Mouse (Mus musculus) splenic B cell, adult 2 months (primary cell): ENCODE results near the gene Phf21b.
"Not testable (repeated sequence)": the region's sequence is repeated elsewhere in the genome, so short reads cannot be mapped to it uniquely, and the experiment has no call there.

Source experiments
- DNase-seq: peaks from one replicate; pipeline ENCODE4 v3.0.0-alpha.2; 2011; ENCODE audit warnings: low read depth, low spot score
- H3K27me3 ChIP-seq: 2 replicates; pipeline ENCODE4 v1.6.1; 2012; ENCODE audit warnings: mild to moderate bottlenecking, low read length, moderate library complexity, mixed read lengths; ENCODE audit not compliant: control insufficient read depth, poor library complexity, insufficient read depth, severe bottlenecking
- H3K36me3 ChIP-seq: 2 replicates; pipeline ENCODE4 v1.6.1; 2012; ENCODE audit warnings: mild to moderate bottlenecking, low read length, moderate library complexity, mixed read lengths; ENCODE audit not compliant: control insufficient read depth, poor library complexity, insufficient read depth, severe bottlenecking

Phf21b gene

DNA sequence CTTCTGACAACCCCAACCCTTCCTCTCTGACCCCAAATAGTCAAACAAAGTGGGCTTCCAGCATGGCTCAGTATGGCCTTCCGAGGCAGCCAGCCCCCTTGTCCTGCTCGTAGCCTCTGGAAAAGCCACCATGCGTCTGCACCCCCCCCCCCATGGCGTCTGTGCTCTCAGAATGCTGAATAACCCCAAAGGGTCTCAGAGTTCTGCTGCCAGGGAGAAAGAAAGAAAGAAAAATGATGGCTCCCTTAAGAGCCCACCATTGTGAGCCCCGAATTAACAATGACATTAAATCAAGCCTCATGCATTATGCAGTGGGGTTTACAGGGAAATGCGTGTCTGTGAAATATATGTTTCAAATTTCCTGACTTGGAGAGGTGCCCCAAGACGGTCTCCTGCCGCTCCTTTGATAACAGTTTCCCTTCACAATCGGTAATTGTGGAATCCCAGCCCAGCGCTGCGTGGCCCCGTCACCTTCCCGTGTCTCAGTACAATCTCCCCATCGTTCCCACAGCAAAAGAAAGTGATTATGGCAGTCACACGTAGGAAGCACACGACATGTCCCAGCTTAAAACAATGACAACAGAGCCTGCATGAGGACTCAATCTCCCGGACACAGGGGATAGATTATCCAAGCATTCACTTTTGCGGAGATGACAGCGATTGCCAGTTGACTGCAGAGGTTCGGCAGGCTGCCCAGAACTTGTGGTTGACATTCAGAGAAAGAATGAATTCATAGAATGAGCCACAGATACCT lies 80.3 kb downstream of the Phf21b start:
- no peak for DNase-seq
- H3K36me3 ChIP-seq: no peaks in the 10 kb centered on the region
- H3K27me3 ChIP-seq: no peaks in the 10 kb centered on the region

GRCm38 (mm10) chr15:84772191-84773111 lies 83.4 kb downstream of the Phf21b start:
- peak; percentile 26 for DNase-seq
- no peaks in the 10 kb centered on the region for H3K27me3 ChIP-seq

GRCm38 (mm10) chr15:84769641-84770341 lies 86.1 kb downstream of the Phf21b start:
- H3K27me3 ChIP-seq: no peaks in the 10 kb centered on the region
- no peaks in the 10 kb centered on the region for H3K36me3 ChIP-seq
- no peak for DNase-seq

More at GRCm38 (mm10) chr15:84772191-84773111, 83.4 kb downstream of the Phf21b start:
- no peaks in the 10 kb centered on the region for H3K36me3 ChIP-seq

DNA sequence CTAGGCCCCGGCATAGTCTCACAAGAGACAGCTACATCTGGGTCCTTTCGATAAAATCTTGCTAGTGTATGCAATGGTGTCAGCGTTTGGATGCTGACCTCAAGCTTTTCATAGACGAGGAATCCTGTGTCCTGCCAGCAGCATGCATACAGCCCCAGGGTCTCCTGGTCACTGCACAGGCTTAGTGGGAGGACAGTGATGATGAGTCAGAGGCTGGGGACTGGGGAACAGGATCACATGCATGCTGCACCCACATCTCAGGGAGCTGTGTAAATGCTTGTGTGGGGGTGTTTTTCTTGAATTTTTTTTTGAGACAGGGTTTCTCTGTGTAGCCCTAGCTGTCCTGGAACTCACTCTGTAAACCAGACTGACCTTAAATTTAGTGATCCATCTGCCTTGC lies 87.3 kb downstream of the Phf21b start:
- H3K27me3 ChIP-seq, H3K36me3 ChIP-seq, DNase-seq: not testable (repeated sequence)

GRCm38 (mm10) chr15:84766621-84767020 lies 89.2 kb downstream of the Phf21b start:
- no peaks in the 10 kb centered on the region for H3K27me3 ChIP-seq
- DNase-seq: no peak
- H3K36me3 ChIP-seq: no peaks in the 10 kb centered on the region

DNA sequence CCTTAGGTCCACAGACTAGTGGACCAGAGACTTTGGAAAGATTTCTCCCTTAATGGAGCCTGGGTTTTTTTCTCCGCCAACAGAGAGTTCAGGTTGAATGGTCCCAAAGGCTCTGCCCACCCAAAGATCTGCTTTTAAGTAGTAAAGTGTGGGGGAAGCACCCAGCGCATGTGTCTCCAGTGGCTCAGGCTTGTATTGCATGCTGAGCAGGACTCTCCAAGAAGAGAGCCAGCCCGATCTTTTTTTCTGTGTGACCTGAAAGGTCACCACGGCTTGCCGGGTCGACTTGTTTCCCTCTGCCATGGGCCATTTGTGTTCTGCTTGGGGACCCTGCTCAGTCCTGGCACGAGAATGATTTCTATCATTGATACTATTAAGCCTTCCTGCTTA lies 92.4 kb downstream of the Phf21b start:
- no peaks in the 10 kb centered on the region for H3K27me3 ChIP-seq
- no peak for DNase-seq
- H3K36me3 ChIP-seq: no peaks in the 10 kb centered on the region

- no peak for DNase-seq
- Histone ChIP-seq H3K36me3 (no peaks in the 10 kb centered on the region), H3K27me3 (no peaks in the 10 kb centered on the region)
Observed at GRCm38 (mm10) chr15:84762712-84763422, 93.0 kb downstream of the Phf21b start.

DNA sequence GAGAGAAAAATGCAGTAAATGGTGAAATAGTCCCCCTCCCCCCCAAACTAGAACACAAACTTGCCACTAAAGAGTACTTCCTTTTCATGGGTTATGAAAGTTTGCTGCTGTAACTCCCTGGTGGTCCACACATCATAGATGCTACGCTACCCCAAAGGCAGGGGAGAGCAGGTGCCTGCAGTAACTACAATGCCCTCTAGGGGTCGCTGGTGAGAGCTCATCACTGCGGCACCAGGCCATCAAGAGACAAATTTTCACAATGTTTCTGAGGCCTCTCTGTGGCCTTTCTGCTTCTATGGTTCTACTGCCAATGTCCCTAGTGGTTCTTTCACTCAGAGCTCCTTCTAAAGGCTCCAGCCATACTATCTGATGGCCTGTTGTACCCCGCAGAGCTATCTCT lies 97.4 kb downstream of the Phf21b start:
- peak; percentile 69 for DNase-seq
- Histone ChIP-seq H3K27me3 (no peaks in the 10 kb centered on the region), H3K36me3 (no peaks in the 10 kb centered on the region)

GRCm38 (mm10) chr15:84756426-84756825 lies 99.4 kb downstream of the Phf21b start:
- DNase-seq: no peak
- H3K27me3 ChIP-seq: no peaks in the 10 kb centered on the region
- H3K36me3 ChIP-seq: no peaks in the 10 kb centered on the region

DNA sequence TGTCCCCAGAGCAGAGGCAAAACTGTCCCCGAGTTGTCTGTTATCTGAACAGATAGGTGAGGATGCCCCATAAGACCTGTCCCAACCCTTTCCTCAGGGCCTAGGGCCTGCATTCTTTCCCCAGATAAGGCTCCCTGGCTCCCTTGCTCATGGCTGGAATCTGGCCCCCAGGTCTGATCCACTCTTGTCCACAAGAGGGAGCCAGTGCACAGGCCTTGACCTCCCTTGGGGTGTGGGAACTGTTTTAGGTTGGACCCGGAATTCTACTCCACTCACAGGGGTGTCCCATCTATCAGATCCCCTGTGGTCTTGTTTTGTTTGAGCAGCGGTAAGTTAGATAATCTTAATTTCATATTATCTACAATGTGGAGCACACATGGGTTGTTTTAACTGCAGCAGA lies 100.9 kb downstream of the Phf21b start:
- peak; percentile 75 for DNase-seq
- Histone ChIP-seq H3K36me3 (no peaks in the 10 kb centered on the region), H3K27me3 (no peaks in the 10 kb centered on the region)

DNA sequence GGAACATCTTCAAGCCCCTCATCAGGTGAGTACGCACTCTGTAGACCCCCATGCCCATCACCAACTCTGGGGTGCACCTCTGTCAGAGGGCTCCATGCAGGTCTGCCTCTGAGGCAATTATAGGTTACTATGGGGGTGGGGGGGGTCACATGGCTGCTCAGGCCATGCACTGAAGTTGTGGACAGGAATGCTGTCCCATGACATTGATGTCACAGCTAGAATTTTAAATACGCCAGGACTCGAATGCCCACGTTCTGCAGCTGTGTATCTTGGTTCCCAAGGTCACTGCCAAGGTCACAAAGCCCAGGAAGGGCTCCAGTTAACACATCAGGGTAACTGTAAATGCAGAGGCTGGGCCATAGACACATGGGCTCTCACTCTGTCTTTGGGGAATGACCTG lies 110.0 kb downstream of the Phf21b start:
- no peak for DNase-seq
- Histone ChIP-seq H3K36me3 (no peaks in the 10 kb centered on the region), H3K27me3 (no peaks in the 10 kb centered on the region; the same call in 1 of the 2 replicates)

- H3K36me3 ChIP-seq: no peaks in the 10 kb centered on the region
- DNase-seq: no peak
- no peaks in the 10 kb centered on the region; the same call in 1 of the 2 replicates for H3K27me3 ChIP-seq
Observed at GRCm38 (mm10) chr15:84744308-84744707, 111.5 kb downstream of the Phf21b start.

GRCm38 (mm10) chr15:84743347-84743746 lies 112.5 kb downstream of the Phf21b start:
- no peak for DNase-seq
- no peaks in the 10 kb centered on the region; the same call in 1 of the 2 replicates for H3K27me3 ChIP-seq
- H3K36me3 ChIP-seq: no peaks in the 10 kb centered on the region

GRCm38 (mm10) chr15:84741573-84741972 lies 114.3 kb downstream of the Phf21b start:
- Histone ChIP-seq H3K36me3 (no peaks in the 10 kb centered on the region), H3K27me3 (no peaks in the 10 kb centered on the region; the same call in 1 of the 2 replicates)
- peak; percentile 56 for DNase-seq
